ENCODE assay signal across 30 mouse cellular contexts in the genomic region with DNA sequence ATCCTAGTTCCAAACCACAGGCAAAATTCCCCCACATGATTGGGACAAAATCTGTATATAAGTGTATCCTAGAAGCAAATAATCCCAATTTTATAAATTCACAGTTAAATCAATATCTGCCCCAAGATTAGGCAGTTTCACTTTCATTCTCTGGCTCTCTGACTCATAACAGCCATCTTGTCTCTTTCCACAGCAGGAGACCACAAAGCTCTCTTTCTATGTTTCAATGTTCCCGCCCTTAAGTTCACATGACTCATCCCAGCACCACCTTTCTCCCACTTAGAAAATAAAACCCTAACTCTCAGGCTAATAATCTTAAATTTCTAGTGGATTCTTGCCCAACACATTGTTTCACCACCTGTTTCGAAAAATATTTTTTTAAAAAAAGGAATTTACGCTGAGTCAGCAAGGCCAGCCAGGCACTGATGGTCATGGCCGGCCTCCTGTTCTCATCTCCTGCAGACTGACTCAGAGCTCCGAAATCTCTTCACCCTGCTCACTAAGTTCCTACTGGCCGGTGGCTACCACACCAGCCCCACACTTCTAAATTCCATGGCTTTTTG.
A peak's percentile ranks its signal among the peaks of the same experiment; 100 is the strongest.
DNase-seq lines count a peak whose midpoint lies in the region; ATAC-seq lines count a peak whose summit lies in the region.
"Had no signal": no experiment of that assay in that cellular context is flagged by ENCODE, and none has a peak within 500 bp of the region (broad histone marks: within the 10 kb centered on the region; RNA-seq: fewer than 3 reads in every experiment).

No protein-coding gene starts in this region.

- peak; percentile 95 for ATAC-seq in CD4-positive, CD25-positive, alpha-beta regulatory T cell, adult 4 months
- no peak for ATAC-seq in liver, embryonic 11.5 days (replicated peaks; ENCODE audit: low FRiP score)
- ATAC-seq: forebrain, embryonic 13.5 days; intestine, embryonic 15.5 days; liver, embryonic 12.5 days; liver, postnatal 0 days had no signal

- H3K9me3 ChIP-seq in liver, embryonic 11.5 days (ENCODE audit: control insufficient read depth, low read length), result no peaks in the 10 kb centered on the region
- H3K9me3 ChIP-seq: embryonic facial prominence, embryonic 10.5 days; embryonic facial prominence, embryonic 15.5 days; forebrain, embryonic 13.5 days; intestine, embryonic 15.5 days; liver, embryonic 12.5 days; neural tube, embryonic 15.5 days; stomach, embryonic 15.5 days had no signal

- no peak overlapping the region for H3K9ac ChIP-seq in liver, embryonic 11.5 days (ENCODE audit: low read depth, low read length)
- H3K9ac ChIP-seq: embryonic facial prominence, embryonic 15.5 days; forebrain, embryonic 13.5 days; hindbrain, embryonic 14.5 days; intestine, embryonic 15.5 days; limb, embryonic 13.5 days; liver, embryonic 12.5 days; liver, postnatal 0 days; neural tube, embryonic 15.5 days; stomach, embryonic 15.5 days had no signal

- H3K36me3 ChIP-seq in liver, embryonic 11.5 days (ENCODE audit: control insufficient read depth, insufficient read depth, low read length), result no peaks in the 10 kb centered on the region
- H3K36me3 ChIP-seq: embryonic facial prominence, embryonic 10.5 days; embryonic facial prominence, embryonic 15.5 days; intestine, embryonic 15.5 days; limb, embryonic 13.5 days; liver, embryonic 12.5 days; neural tube, embryonic 15.5 days; stomach, embryonic 15.5 days had no signal

- H3K27ac ChIP-seq in liver, embryonic 11.5 days (ENCODE audit: low read depth, low read length), result no peak overlapping the region
- H3K27ac ChIP-seq: embryonic facial prominence, embryonic 10.5 days; embryonic facial prominence, embryonic 15.5 days; forebrain, embryonic 13.5 days; hindbrain, embryonic 14.5 days; intestine, embryonic 15.5 days; limb, embryonic 13.5 days; liver, embryonic 12.5 days; neural tube, embryonic 15.5 days; stomach, embryonic 15.5 days had no signal

- peak; percentile 83 for DNase-seq in 416B (ENCODE audit: low read depth)
- peak; percentile 66 for DNase-seq in NIH3T3 (ENCODE audit: low read depth)
- peak; percentile 81 for DNase-seq in induced T-regulatory cell, adult 2 months (ENCODE audit: low read depth)
- no peak for DNase-seq in layer of hippocampus, postnatal 36 days
- no peak for DNase-seq in liver, embryonic 11.5 days (ENCODE audit: low spot score)
- DNase-seq in MN1 (ENCODE audit: low spot score), result no peak
- no peak for DNase-seq in adrenal gland, postnatal 25 days
- DNase-seq: cerebellum, adult 8-10 months; cerebellum, postnatal 25 days; gastrocnemius, postnatal 14 days; heart, adult 18-20 months; heart, postnatal 4 days; kidney, adult 2 months; layer of hippocampus, adult 9-11 months; liver, postnatal 0 days; lung, postnatal 4 days; midbrain, embryonic 14.5 days; retina, postnatal 1 day; right cerebral cortex, postnatal 25 days had no signal

- 87% methylated on average over 6 of the region's 6 CpGs for WGBS in liver, embryonic 11.5 days

- H3K4me3 ChIP-seq in liver, embryonic 11.5 days (ENCODE audit: low read depth, low read length), result no peak overlapping the region
- H3K4me3 ChIP-seq: embryonic facial prominence, embryonic 10.5 days; embryonic facial prominence, embryonic 15.5 days; forebrain, embryonic 13.5 days; intestine, embryonic 15.5 days; limb, embryonic 13.5 days; liver, embryonic 12.5 days; neural tube, embryonic 15.5 days; stomach, embryonic 15.5 days had no signal

- H3K4me1 ChIP-seq in liver, embryonic 11.5 days (replicated peaks; ENCODE audit: control insufficient read depth, insufficient read depth, low read length), result no peaks in the 10 kb centered on the region
- H3K4me1 ChIP-seq: embryonic facial prominence, embryonic 10.5 days; embryonic facial prominence, embryonic 15.5 days; forebrain, embryonic 13.5 days; intestine, embryonic 15.5 days; limb, embryonic 13.5 days; liver, embryonic 12.5 days; neural tube, embryonic 15.5 days; stomach, embryonic 15.5 days had no signal

- no peak overlapping the region for H3K4me2 ChIP-seq in liver, embryonic 11.5 days
- H3K4me2 ChIP-seq: embryonic facial prominence, embryonic 15.5 days; forebrain, embryonic 13.5 days; heart, embryonic 11.5 days; hindbrain, embryonic 14.5 days; intestine, embryonic 15.5 days; limb, embryonic 13.5 days; liver, embryonic 12.5 days; neural tube, embryonic 15.5 days; stomach, embryonic 15.5 days had no signal

- H3K27me3 ChIP-seq in liver, embryonic 11.5 days (replicated peaks; ENCODE audit: control insufficient read depth, insufficient read depth, low read length), result no peaks in the 10 kb centered on the region
- H3K27me3 ChIP-seq: embryonic facial prominence, embryonic 15.5 days; forebrain, embryonic 13.5 days; intestine, embryonic 15.5 days; limb, embryonic 13.5 days; liver, embryonic 12.5 days; neural tube, embryonic 15.5 days; stomach, embryonic 15.5 days had no signal

Comparison
In these comparisons a context has a peak if more than half of its experiments do, and no peak if none do; other contexts are left out.
1. DNase-seq: peak in 416B (single experiment), NIH3T3 (single experiment) and induced T-regulatory cell, adult 2 months (single experiment); none in layer of hippocampus, postnatal 36 days (0 of 2), liver, embryonic 11.5 days (single experiment), MN1 (single experiment) and adrenal gland, postnatal 25 days (single experiment).